Mouse (Mus musculus) hindbrain, embryonic 14.5 days (tissue): ENCODE measurements around the gene Kcnk7. TPM values are rescaled to one million over a fixed set of nuclear protein-coding genes. Genes with fewer than 3 reads are reported as not detected.

Experiments
- ATAC-seq: fragments of 200-750 bp; cut with Nextera tagmentation; 2 replicates; pipeline ENCODE4 v1.8.0; 2017; ENCODE audit warnings: moderate number of reproducible peaks, mild to moderate bottlenecking, moderate TSS enrichment, moderate library complexity; ENCODE audit not compliant: low FRiP score
- DNase-seq: peaks from one replicate; pipeline ENCODE4 v3.0.0-alpha.2; 2015; ENCODE audit warnings: low spot score
- H3K27ac ChIP-seq: fragments of 300-500 bp; sonication (generic); 2 replicates; pipeline ENCODE4 v1.5.1; 2014; ENCODE audit warnings: mild to moderate bottlenecking, moderate library complexity
- H3K27me3 ChIP-seq: fragments of 300-500 bp; sonication (generic); 2 replicates; pipeline ENCODE4 v1.6.1; 2014; ENCODE audit warnings: mild to moderate bottlenecking, low read length, mixed read lengths; ENCODE audit not compliant: control insufficient read depth, insufficient read depth
- H3K36me3 ChIP-seq: fragments of 300-500 bp; sonication (generic); replicated peaks from 2 replicates; pipeline ENCODE4 v1.6.1; 2014; ENCODE audit not compliant: control insufficient read depth, insufficient read depth
- H3K4me1 ChIP-seq: fragments of 300-500 bp; sonication (generic); replicated peaks from 2 replicates; pipeline ENCODE4 v1.6.1; 2014; ENCODE audit warnings: antibody characterized with exemption, low read length, mixed read lengths; ENCODE audit not compliant: control insufficient read depth, insufficient read depth
- H3K4me2 ChIP-seq: fragments of 300-500 bp; sonication (generic); replicated peaks from 2 replicates; pipeline ENCODE4 v1.6.1; 2014; ENCODE audit warnings: mild to moderate bottlenecking, moderate library complexity
- H3K4me3 ChIP-seq: fragments of 300-500 bp; sonication (generic); replicated peaks from 2 replicates; pipeline ENCODE4 v1.5.1; 2014; ENCODE audit warnings: mild to moderate bottlenecking, low read length
- H3K9ac ChIP-seq: fragments of 300-500 bp; sonication (generic); 2 replicates; pipeline ENCODE4 v1.6.1; 2014
- H3K9me3 ChIP-seq: fragments of 300-500 bp; sonication (generic); 2 replicates; pipeline ENCODE4 v1.6.1; 2016; ENCODE audit warnings: low read length; ENCODE audit not compliant: control insufficient read depth
- WGBS: fragments of 180-500 bp; shearing (Covaris S2); extraction: QIAGEN DNeasy Blood & Tissue Kit; methylation state at CpG from one replicate; pipeline ENCODE4 v1.1.7; 2014; 5-methylcytosine and 5-hydroxymethylcytosine counted together
- polyA plus RNA-seq: library from polyadenylated mRNA; unstranded; fragments of >200 nt; fragmentation: Nextera tagmentation; extraction: Ambion mirVana; gene quantifications from 2 replicates; pipeline ENCODE4 v1.2.1, GENCODE M21; 2014

Gene Kcnk7
- polyA plus RNA-seq, 1 experiment from 2014 or later: 0.36 TPM

- no peak for DNase-seq
- Histone ChIP-seq H3K36me3 (peaks cover 44% of the 10 kb centered on the region), H3K4me2 (peak overlapping the region; percentile 100), H3K4me3 (peak overlapping the region; percentile 89), H3K27me3 (no peaks in the 10 kb centered on the region), H3K4me1 (peaks cover 55% of the 10 kb centered on the region), H3K9me3 (no peaks in the 10 kb centered on the region), H3K9ac (peak overlapping the region; percentile 99), H3K27ac (no peak overlapping the region)
- WGBS: 82% methylated on average over 15 of the region's 15 CpGs
- no peak for ATAC-seq
These were observed 22.9 kb downstream of the Kcnk7 start for GRCm38 (mm10) chr19:5726961-5727578.

GRCm38 (mm10) chr19:5727701-5728100 is 23.5 kb downstream of the Kcnk7 start:
- Histone ChIP-seq H3K4me3 (peak overlapping the region; percentile 89), H3K27me3 (no peaks in the 10 kb centered on the region), H3K9ac (peak overlapping the region; percentile 99), H3K4me1 (peaks cover 55% of the 10 kb centered on the region), H3K36me3 (peaks cover 38% of the 10 kb centered on the region), H3K4me2 (peak overlapping the region; percentile 100), H3K9me3 (no peaks in the 10 kb centered on the region), H3K27ac (peak overlapping the region; percentile 95; the same call in 1 of the 2 replicates)
- DNase-seq (peak; percentile 90), ATAC-seq (no peak)
- WGBS: 4% methylated on average over 14 of the region's 14 CpGs

- DNase-seq: no peak
- no peaks in the 10 kb centered on the region for H3K27me3 ChIP-seq
- H3K4me1 ChIP-seq: peaks cover 55% of the 10 kb centered on the region
- peaks cover 27% of the 10 kb centered on the region for H3K36me3 ChIP-seq
- WGBS: 6% methylated on average over 37 of the region's 37 CpGs
- peak overlapping the region; percentile 100 for H3K4me2 ChIP-seq
- H3K27ac ChIP-seq: peak overlapping the region; percentile 95
- no peaks in the 10 kb centered on the region for H3K9me3 ChIP-seq
- peak; percentile 12 for ATAC-seq
- H3K9ac ChIP-seq: peak overlapping the region; percentile 99
- peak overlapping the region; percentile 89 for H3K4me3 ChIP-seq
These were observed 24.7 kb downstream of the Kcnk7 start for GRCm38 (mm10) chr19:5728631-5729443.

GRCm38 (mm10) chr19:5729444-5729815 is 25.3 kb downstream of the Kcnk7 start, which contains the start of gene Fam89b:
TSS of gene Fam89b (minus strand) at chr19:5729653.
- Histone ChIP-seq H3K9ac (peak within 1 kb of the TSS; percentile 99), H3K27me3 (no peaks in the 10 kb centered on the region), H3K36me3 (peaks cover 21% of the 10 kb centered on the region), H3K9me3 (no peaks in the 10 kb centered on the region), H3K4me3 (peak within 1 kb of the TSS; percentile 89), H3K27ac (peak within 1 kb of the TSS; percentile 95), H3K4me1 (peaks cover 55% of the 10 kb centered on the region), H3K4me2 (peak within 1 kb of the TSS; percentile 100)
- DNase-seq (peak; percentile 81), ATAC-seq (peak; percentile 80)
- WGBS: under 1% methylated on average over 37 of the region's 37 CpGs

- peak overlapping the region; percentile 89 for H3K4me3 ChIP-seq
- DNase-seq: no peak
- no peak for ATAC-seq
- peak overlapping the region; percentile 85 for H3K9ac ChIP-seq
- H3K4me2 ChIP-seq: peak overlapping the region; percentile 100
- 73% methylated on average over 29 of the region's 29 CpGs for WGBS
- 0 out of 2 replicates have a peak, but pooled peaks cover 2% of the 10 kb centered on the region for H3K27me3 ChIP-seq
- no peaks in the 10 kb centered on the region for H3K9me3 ChIP-seq
- no peak overlapping the region for H3K27ac ChIP-seq
- peaks cover 49% of the 10 kb centered on the region for H3K4me1 ChIP-seq
- peaks cover 12% of the 10 kb centered on the region; the same call in 1 of the 2 replicates for H3K36me3 ChIP-seq
These were observed 26.4 kb downstream of the Kcnk7 start for GRCm38 (mm10) chr19:5730314-5731186.

- ATAC-seq (peak; percentile 89), DNase-seq (peak; percentile 96)
- Histone ChIP-seq H3K9me3 (no peaks in the 10 kb centered on the region), H3K4me3 (peak overlapping the region; percentile 83), H3K9ac (peak overlapping the region; percentile 85), H3K36me3 (peaks cover 9% of the 10 kb centered on the region; the same call in 1 of the 2 replicates), H3K27me3 (0 out of 2 replicates have a peak, but pooled peaks cover 3% of the 10 kb centered on the region), H3K4me1 (peaks cover 40% of the 10 kb centered on the region), H3K4me2 (peak overlapping the region; percentile 100), H3K27ac (peak overlapping the region; percentile 49; the same call in 1 of the 2 replicates)
- WGBS: under 1% methylated on average over 47 of the region's 47 CpGs
These were observed 27.3 kb downstream of the Kcnk7 start for GRCm38 (mm10) chr19:5731264-5731978.

- Histone ChIP-seq H3K9ac (no peak overlapping the region), H3K4me2 (no peak overlapping the region), H3K9me3 (no peaks in the 10 kb centered on the region), H3K4me3 (no peak overlapping the region), H3K27me3 (0 out of 2 replicates have a peak, but pooled peaks cover 4% of the 10 kb centered on the region), H3K27ac (no peak overlapping the region), H3K4me1 (peaks cover 19% of the 10 kb centered on the region), H3K36me3 (peaks cover 5% of the 10 kb centered on the region; the same call in 1 of the 2 replicates)
- DNase-seq (no peak), ATAC-seq (no peak)
- 86% methylated on average over 9 of the region's 9 CpGs for WGBS
These were observed 30.2 kb downstream of the Kcnk7 start for GRCm38 (mm10) chr19:5734325-5734724.

GRCm38 (mm10) chr19:5739446-5739845 is 35.3 kb downstream of the Kcnk7 start:
- 58% methylated on average over 2 of the region's 2 CpGs for WGBS
- no peak overlapping the region for H3K4me3 ChIP-seq
- H3K9ac ChIP-seq: no peak overlapping the region
- peaks cover 11% of the 10 kb centered on the region; the same call in 1 of the 2 replicates for H3K4me1 ChIP-seq
- H3K27me3 ChIP-seq: peaks cover 31% of the 10 kb centered on the region
- H3K36me3 ChIP-seq: no peaks in the 10 kb centered on the region
- ATAC-seq (no peak), DNase-seq (no peak)
- no peak overlapping the region for H3K4me2 ChIP-seq
- no peaks in the 10 kb centered on the region for H3K9me3 ChIP-seq
- no peak overlapping the region for H3K27ac ChIP-seq
